Mouse (Mus musculus) cerebellum, postnatal 4 days (tissue): ENCODE results near the gene Snrnp35.
A peak's percentile ranks its signal among the peaks of the same experiment; 100 is the strongest.
"Not testable (repeated sequence)": the region's sequence is repeated elsewhere in the genome, so short reads cannot be mapped to it uniquely, and the experiment has no call there.

ENCODE experiments used
- DNase-seq, 2 experiments: peaks; one replicate each; pipeline ENCODE4 v3.0.0; 2022; ENCODE audit warnings: low spot score in 2 of 2, mixed read lengths in 1 of 2

The Snrnp35 gene

DNA sequence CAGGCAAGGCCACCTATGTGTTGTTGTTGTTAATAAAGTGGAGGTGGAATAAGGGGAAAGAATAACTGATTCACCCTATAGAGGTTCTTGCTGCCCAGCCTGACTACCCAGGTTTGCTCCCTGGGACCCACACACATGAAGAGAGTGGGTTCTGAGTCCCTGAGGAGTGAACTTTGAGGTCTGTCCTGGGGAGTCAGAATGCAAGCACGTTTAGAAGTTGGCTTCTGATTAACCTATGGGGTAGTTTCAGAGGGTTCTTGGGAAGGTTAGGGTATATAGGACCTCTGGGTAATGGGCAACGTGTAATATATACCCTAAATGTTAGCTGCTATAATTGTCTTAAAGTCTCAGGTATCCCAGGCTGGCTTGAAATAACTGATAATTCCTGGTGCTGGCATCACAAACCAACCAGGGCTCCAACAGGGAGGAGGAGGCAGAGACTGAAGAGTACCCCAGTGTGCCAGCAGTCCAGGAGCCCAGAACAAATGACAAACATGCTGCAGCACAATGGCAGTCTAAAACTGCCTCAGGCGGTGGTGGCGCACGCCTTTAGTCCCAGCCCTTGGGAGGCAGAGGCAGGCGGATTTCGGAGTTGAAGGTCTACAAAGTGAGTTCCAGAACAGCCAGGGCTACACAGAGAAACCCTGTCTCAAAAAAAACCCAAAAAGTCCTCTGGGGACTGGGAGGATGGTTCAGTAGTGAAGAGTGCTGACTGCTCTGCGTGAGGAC is 20.5 kb upstream of the Snrnp35 start:
- DNase-seq: no peak

DNA sequence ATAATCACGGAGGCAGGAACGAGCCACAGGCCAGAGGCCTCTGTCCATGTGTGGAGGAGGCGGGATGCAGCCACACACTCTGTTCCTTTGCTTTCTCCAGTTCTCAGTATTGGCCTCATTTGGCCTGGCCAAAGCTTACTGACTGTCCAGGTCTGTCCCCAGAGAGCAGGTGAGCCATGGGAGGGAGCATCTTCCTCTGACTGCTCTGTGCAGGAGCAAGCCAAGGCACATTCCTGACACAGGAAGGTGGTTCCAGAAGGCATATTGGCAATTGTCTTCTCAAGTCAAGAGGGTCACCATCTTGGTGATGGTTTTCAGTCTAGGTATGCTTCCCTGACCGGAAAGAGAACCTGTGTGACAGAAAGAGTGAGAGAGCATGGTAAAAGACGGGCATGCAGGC is 19.5 kb upstream of the Snrnp35 start:
- no peak for DNase-seq

DNA sequence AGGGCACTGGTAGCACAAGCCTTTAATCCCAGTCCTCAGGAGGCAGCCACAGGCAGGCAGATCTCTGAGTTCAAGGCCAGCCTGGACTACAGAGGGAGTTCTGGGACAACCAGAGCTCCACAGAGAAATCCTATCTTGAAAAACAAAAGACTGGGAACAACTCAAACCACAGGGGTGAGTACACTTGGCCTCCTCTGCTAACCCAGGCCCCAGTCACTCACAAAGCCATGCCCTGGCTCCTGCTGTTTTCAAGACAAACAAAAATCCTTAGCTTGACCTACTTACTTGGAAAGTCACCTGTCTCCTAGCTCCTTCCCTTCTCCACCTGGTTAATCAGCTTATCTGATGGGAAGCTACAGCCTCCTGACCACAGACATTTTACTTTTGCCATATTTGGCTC is 18.0 kb upstream of the Snrnp35 start:
- no peak for DNase-seq

DNA sequence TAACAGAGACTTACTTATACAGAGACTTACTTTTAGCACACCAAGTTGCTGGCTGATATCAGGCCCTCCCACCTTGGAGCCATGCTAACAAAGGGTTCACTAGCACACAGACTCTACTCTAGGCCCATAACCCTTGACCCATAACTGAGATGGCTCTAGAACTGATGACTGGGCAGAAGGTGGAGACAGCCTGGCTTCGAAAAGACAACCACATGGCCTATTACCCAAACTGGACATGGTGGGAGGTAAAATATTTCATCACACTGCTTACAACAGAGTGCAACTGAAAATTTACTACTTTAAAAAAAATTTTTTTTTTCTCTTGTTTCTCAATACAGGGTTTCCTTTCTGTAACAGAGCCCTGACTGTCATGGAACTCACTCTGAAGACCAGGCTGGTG is 15.2 kb upstream of the Snrnp35 start:
- no peak for DNase-seq

DNA sequence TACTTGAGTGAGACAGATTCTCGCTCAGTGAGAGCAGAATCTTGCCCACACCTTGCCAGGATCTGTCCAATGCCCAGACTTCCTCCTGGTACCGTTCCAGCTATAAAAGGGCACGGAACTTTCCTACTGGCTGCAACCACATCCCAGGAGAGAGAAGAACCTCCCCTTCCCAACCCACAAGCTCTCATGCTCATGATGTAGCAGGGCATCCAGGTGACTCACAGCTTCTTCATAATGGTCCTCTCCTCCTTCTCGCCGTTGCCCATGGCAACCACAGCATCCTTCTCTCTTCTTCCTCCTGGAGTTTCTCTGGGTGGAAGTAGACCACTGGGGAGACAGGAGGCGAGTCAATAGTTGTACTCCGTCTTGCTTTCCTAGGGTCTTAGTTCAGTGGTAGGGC is 14.6 kb upstream of the Snrnp35 start:
- DNase-seq: no peak

DNA sequence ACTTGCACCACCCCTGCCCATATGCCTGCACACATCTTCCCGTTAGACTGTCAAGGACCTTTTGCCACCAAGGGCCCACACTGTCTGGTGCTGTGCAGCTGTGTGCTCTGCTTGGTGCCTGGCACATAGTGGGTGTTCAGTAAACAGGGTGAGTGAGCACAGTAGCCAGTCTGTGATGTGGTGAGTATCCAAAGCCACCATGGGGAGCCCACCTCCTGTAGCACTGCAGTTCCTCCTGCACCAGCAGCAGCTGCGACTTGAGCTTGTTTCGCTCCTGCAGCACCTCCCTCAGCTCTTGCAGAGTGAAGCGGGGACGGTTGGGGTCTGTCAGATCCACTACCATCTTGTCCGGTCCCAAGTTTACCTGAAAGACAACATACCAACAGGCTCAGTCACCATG is 13.4 kb upstream of the Snrnp35 start:
- DNase-seq: no peak

DNA sequence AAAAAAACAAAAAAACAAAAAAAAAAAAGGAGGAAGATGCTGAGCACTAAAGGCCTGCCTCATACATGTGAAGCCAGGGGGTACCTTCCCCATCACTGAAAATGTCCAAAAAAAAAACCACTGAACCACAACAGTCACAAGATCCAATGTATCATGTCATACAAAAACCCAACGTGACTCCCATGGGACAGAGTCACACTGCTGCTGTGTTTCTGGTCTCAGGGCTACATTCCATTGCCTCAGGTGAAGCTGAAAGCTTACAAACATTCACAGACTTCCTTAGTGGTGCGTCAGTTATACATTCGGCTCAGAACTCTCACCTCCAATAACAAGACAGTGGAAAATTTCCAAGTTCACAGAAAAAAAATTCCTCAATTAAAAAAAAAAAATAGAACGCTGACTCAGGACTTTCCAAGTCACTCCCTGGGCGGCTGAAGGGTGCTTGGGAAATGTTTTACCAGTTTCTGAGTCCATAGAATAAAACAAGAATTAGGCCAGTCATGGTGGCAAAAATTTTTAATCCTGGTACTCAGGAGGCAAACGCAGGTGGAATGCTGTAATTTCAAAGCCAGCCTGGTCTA is 12.3 kb upstream of the Snrnp35 start:
- no peak for DNase-seq

DNA sequence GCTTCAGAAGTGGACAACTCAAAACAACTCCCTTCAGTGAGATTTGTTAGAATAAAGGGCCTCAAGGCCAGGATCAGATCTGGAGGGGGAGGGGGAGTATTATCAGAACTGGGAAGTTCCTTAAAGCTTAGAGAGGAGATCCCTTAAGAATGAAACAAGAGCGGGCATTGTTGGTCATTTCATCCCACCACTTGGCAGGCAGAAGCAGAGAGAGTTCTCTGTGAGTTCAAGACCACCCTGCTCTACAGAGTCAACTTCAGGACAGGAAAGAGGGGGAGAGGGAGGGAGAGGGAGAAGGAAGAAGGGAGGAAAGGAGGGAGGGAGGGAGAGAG is 4.1 kb upstream of the Snrnp35 start:
- no peak for DNase-seq

DNA sequence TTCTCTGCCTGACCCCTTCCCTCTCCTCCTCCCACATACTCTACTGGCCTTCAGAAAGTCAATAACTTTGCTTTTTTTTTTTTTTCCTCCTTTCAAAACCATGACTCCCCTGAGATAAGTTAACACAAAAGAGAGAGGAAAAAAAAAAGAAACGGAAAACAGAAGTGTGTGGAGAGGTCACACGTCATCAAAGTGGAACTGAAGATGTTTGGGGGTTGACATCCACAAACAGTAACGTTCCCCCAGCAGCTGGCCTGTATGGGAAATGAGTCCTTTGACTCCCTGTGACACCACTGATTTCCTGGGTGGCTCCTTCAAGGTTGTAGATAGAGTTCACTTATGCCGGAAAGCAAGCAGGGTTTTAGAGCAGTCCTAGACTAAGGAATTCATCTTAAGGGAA is 2.8 kb upstream of the Snrnp35 start:
- no peak for DNase-seq

DNA sequence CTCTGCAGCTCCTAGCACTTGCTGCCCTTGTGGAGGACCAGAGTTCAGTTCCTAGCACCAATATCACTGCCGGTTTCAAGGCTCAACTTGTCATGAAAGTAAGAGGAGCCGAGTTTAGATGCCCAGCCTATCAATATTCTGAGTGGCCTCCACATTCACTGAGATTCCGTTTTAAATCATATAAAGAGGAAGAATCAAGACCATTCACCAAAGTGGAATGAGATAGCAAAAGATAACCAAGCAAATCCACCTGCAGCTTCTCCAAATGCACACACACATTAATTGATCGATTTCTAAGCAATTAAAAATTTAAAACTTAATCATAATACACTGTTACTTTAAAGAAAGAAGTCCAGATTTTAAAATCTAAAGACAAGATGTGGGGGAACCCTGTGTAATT is 1.2 kb upstream of the Snrnp35 start:
- DNase-seq: no peak

DNA sequence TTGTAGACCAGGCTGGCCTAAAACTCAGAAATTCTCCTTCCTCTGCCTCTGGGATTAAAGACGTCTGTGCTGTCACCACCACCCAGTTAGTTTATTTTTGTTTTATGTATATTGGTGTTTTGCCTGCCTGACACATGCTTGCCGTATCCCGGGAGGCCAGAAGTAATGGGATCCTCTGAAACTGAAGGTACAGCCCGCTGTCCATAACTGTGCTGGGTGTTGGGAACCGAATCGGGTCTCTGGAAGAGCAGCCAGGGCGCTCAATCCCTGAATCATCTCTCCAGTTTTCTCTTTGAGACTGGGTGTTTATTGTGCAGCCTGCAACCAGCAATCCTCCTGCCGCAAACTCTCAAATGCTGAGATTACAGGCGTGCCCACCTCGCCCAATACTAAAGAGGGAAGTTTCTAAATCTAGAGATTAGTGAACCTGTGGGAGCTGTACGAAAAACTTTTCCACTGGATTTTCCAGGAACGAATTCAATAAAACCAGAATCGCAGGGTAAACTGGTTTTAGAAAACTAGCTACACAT is 433 bp upstream of the Snrnp35 start:
- no peak for DNase-seq

DNA sequence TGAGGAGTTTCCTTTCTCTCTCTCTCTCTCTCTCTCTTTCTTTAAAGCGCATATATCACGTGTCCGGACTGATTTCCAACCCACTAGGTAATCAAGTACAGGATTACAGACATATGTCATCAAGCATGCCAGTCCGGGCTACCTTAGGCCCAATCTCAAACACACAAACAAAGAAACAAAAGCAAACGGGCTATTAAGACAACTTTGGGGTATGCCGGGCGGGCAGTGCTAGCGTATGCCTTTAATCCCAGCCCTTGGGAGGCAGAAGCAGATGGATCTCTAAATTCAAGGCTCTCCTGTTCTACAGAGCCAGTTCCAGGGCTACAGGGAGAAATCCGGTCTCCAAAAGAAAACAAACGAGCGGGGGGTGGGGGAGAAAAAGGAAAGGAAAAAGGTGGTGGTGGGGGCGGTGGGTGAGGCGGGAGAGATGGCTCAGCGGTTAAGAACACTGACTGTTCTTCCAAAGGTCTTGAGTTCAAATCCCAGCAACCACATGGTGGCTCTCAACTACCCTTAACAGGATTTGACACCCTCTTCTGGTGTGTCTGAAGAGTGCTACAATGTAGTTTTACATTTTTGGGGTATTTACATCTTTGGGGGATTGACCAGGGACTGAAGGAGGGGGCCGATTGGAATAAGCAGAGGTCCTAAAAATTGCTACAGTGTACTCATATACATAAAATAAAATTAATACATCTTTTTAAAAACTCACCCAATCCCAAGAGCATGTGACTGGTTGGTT is 892 bp downstream of the Snrnp35 start:
- peak in 1 of 2 experiments; percentile 24 for DNase-seq

DNA sequence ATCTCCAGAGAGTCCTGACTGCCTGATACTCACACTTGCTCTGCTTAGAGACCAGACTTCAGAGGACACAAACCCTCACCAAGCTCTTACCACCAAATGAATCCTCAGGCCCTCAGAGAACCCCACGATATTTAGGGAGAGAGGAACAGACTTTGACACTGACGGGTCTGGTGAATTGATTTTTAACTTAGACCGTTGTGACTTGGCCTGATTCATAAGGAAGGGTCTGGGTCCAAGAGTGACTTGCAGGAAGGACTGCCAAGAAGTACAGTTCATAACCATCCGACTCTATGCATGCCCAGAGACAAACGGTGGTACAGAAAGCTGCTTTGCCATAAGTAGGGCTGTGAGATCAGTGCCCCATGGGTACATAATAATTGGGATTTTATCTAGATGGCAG is 2.7 kb downstream of the Snrnp35 start:
- DNase-seq: no peak

DNA sequence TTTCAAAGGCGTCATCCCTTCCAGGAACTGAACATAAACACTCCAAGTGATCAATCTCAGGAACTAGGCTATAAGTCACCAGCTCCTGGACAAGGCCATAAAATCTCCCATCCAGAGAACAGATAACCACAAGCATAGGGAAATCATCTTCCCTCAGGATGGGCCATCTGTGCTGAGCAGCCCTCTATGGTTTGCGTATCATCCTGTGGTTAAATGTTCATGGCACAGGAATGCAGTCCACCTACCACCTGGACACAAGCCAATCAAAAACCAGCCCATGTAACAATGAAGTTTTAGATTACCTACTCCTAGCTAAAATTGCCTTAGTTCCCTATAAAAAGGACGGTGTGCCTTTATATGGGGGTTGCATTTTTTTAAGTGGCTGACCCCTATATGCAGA is 6.0 kb downstream of the Snrnp35 start:
- no peak for DNase-seq

DNA sequence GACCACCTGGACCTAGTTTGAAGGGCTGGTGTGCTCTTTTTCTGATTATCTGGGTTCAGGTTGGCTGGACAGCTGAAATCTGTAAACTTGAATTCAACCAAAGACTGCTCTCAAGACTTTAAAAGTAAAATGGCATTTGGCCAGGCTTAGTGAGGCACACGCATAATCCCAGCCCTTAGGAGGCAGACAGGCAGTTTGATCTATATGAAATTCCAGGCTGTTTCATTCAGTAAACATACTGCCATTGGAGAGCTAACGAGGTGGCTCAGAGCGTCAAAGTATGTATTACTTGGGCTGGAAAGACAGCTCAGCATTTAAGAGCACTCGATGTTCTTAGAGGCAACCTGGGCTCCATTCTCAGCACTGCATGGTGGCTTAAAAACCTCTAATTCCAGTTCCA is 8.8 kb downstream of the Snrnp35 start:
- no peak for DNase-seq

DNA sequence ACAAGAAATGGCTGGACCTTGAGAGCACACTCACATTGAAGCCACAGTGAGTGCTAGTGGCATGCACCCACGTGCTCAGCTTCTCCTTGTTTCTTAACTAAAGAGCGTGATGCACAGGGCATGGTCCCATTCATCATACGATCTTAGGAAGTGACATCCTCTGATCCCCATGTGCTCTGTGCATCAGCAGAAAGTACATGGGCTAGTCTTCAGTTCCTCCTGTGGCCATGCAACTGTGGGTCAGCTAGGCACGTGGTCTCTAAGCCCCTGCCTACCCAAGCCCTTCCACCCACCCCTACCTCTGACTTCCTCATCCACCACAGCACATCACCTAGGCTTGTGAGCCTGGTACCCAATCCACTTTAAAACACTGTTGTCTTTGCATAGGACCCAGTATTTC is 9.7 kb downstream of the Snrnp35 start:
- no peak for DNase-seq

DNA sequence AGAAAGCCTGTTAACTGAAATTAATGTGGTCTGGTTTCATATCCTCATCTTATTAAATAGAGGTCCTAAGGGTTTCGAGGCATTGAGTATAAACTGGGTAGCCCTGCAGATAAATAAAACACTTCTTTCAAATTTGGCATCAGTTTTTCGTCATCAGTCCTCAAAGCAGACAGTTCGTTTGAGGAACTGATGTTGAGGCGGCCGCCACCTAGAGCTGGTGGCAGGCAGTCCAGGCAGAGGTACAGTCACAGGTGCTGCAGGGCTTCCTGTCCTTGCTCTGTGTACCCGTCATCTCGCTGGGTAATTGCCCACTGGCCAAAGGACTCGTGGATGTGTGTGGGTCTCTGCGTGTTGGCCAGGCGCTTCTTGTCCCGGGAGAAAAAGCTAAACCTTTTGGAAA is 10.5 kb downstream of the Snrnp35 start:
- DNase-seq: no peak

DNA sequence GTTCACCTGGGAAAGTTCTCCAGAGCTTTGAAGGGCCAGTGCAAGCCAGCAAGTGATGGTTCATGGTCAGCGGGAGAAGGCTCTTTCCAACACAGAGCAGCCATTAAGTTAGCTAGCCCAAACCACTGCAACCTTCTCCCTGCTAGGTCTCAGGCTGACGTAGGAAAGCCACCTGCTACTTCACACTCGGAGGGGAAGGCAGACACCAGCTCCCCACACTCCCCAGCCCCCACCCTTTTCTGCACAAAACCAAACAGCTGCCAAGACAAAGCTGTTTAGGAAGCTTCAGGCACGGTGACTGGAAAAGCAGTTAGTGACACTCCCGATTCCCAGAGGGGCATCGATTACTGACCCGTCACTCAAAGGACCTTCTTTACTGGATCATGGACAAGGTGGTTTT is 12.6 kb downstream of the Snrnp35 start:
- DNase-seq: no peak

DNA sequence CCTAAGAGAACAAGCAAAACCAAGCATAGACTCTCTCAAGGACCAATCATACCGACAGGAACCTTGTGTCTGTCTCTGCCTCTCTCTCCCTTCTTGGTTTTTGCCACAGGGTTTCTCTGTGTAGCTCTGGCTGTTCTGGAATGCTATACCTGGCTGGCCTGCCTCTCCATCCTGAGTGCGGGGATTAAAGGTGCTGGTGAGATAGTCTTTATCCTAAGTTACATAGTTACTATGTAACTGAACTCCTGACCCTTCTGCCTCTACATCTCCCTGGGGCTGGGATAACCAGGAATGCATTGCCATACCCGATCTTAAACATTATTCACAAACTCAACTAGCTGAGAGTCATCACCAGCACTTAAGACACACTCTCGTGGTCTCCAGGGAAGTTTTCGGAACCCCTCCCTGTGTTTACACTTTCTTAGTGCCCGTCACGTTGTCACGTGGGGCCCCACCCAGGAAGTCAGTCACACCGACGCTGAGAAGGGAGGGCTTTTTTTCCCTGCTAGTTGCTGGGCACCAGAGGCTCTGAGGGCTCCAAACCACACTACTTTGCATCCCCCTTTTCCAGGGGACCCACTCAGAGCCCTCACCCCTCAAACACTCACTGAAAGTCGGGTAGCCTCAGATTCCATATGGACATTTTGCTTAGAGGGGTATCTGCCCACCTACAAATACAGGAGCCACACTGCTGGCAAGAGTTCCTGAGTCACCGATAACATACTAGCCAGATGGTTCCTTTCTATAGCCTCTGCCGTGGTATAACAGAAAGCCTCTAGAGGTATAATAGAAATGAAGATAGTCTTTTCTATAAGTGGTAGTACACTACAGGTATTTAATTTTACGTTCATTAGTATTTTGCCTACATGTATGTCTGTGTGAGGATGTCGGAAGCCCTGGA is 13.9 kb downstream of the Snrnp35 start:
- DNase-seq: no peak

DNA sequence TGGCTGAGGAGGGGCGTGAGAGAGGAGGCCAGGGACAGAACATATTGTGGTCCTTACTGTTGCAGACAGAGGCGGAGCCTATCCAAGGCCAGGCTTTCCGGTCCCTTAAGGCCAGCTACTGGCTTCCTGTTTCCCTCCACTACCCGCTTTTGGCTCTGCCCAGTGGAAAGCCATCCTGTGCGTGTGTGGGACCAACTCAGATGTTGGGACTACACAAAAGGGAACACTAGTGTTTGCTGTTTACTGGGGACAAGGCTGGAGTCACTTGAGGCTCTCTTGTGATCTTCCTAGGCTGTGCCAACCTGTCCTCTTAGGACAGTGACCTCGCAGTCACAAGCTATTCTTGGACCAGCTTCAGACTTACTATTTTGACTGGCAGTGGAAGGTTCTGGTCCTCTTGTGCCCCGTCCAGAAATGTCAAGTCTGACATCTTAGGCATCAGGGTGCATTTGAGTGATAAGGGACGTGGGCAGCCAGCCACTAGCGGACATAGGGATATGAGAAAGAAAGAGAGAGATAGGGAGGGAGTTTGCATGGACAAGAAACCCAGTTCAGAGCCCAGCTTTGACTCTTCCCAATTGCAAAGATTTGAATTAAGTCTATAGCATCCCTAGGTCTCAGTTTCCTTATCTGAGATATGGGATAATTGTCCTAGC is 15.4 kb downstream of the Snrnp35 start:
- DNase-seq: no peak

DNA sequence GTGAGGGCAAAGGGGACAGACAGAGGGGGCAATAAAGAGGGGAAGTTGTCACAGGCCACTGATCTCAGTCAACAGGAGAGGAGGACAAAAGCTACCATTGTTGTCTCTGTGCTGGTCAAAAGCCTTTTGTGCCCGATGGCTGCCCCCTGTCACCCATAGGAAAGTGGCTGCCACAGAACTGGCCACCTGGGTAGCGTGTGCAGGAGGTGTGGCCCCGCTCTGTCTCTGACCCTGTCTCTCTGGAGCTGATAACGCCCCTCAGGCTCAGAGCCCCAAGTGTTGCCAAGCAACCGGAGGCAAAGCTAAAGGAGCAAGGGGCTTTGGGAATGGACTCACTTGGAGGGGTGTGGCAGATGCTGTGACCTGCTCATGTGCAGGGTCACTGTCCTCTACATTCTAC is 16.1 kb downstream of the Snrnp35 start:
- no peak for DNase-seq

DNA sequence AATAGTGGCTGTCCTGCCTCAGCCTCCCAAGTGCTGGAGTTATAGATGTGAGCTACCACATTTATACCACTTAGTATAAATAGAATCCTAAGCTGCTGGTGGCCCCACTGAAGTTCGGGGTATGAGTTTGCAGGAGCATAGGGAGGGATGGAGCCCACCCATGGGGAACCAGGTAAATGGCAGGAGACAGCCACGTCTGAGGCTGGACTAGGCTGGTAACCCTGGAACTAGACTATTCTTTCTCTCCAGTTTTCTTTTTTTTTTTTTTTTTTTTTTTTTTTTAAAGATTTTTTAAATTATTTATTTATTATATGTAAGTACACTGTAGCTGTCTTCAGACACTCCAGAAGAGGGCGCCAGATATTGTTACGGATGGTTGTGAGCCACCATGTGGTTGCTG is 17.1 kb downstream of the Snrnp35 start:
- DNase-seq: not testable (repeated sequence)
